Mouse (Mus musculus) left cerebral cortex, adult 2 months (tissue): ENCODE measurements at regions not wholly inside any gene's neighbourhood (a gene's known extent, or its start where the extent isn't known, plus 50 kb on each side); places are given as distances from the start of the nearest gene placed in this dataset.

Experiments used
- DNase-seq, 2 experiments: peaks; one replicate each; pipeline ENCODE4 v3.0.0; 2021 to 2022; ENCODE audit warnings: low spot score in 2 of 2, mixed read lengths in 1 of 2; ENCODE audit errors: extremely low spot score in 1 of 2
- H3K27ac ChIP-seq: fragments of 200-600 bp; 2 replicates; pipeline ENCODE4 v1.8.1; 2022
- H3K4me3 ChIP-seq: fragments of 200-600 bp; 2 replicates; pipeline ENCODE4 v1.8.1; 2022
- CTCF ChIP-seq: fragments of 200-600 bp; IDR thresholded peaks from 2 replicates; pipeline ENCODE4 v1.8.1; 2022; ENCODE audit warnings: antibody characterized with exemption, mild to moderate bottlenecking, moderate library complexity
- intact Hi-C: fragments of 180-260 bp; cut with DNase I; formaldehyde crosslinking; loops from one replicate; pipeline ENCODE4 v1.15.1; 2025

GRCm38 (mm10) chr5:91456924-91457323 is 54.1 kb upstream of the Btc start:
- DNase-seq: no peak
- intact Hi-C loops: no loop called here
- TF ChIP-seq CTCF: no peak
- Histone ChIP-seq H3K4me3 (no peak overlapping the region), H3K27ac (no peak overlapping the region)

GRCm38 (mm10) chr5:91464876-91465508 is 52.4 kb upstream of the Parm1 start:
- no peak overlapping the region for H3K4me3 ChIP-seq
- no peak overlapping the region for H3K27ac ChIP-seq
- intact Hi-C loops: loop anchor here (2.0 to 5.0 kb wide), 3 partner anchors 52 to 487 kb away; partner anchors contain the start of gene Parm1
- DNase-seq: peak; percentile 39 to 44
- peak; percentile 73 for TF ChIP-seq CTCF
